Mouse (Mus musculus): ENCODE results near the gene AL607142.1. TPM values are rescaled to one million over a fixed set of nuclear protein-coding genes. Genes with fewer than 3 reads are reported as not detected.

The AL607142.1 gene
- total and polyA plus RNA-seq, 3 experiments = not detected

GRCm38 (mm10) chr4:120032320-120032983 is 32.3 kb upstream of the AL607142.1 start:
- no peak overlapping the region for H3K9ac ChIP-seq (ENCODE audit: control insufficient read depth, low read depth, low read length, poor library complexity, severe bottlenecking)

GRCm38 (mm10) chr4:120032984-120033355 is 31.8 kb upstream of the AL607142.1 start:
- Histone ChIP-seq H3K36me3 (ENCODE audit: control insufficient read depth in 1 of 2, insufficient read depth in 2 of 2, low read length in 2 of 2) (no peaks in the 10 kb centered on the region), H3K9me3 (replicated peaks; ENCODE audit: insufficient read depth, low read length) (no peaks in the 10 kb centered on the region), H3K4me1 (ENCODE audit: control insufficient read depth in 1 of 2, insufficient read depth in 2 of 2, low read length in 2 of 2) (no peaks in the 10 kb centered on the region), H3K27me3 (ENCODE audit: control insufficient read depth in 1 of 2, insufficient read depth in 2 of 2, low read length in 2 of 2) (no peaks in the 10 kb centered on the region; a peak in 1 of 4 replicates), H3K9ac (ENCODE audit: control insufficient read depth, low read depth, low read length, poor library complexity, severe bottlenecking) (no peak overlapping the region), H3K4me3 (ENCODE audit: control insufficient read depth in 1 of 2, insufficient read depth in 1 of 2, low read depth in 2 of 2, low read length in 2 of 2) (no peak overlapping the region), H3K79me2 (ENCODE audit: control insufficient read depth, insufficient read depth, low read length, poor library complexity) (no peaks in the 10 kb centered on the region), H3K27ac (ENCODE audit: control insufficient read depth, low read depth, low read length) (no peak overlapping the region)
- DNase-seq (ENCODE audit: low read depth, low spot score) = no peak
- no peak for TF ChIP-seq POLR2AphosphoS2 (IDR thresholded peaks at IDR 0.05; ENCODE audit: low read length)
- no peak for TF ChIP-seq CHD1 (IDR thresholded peaks at IDR 0.05; ENCODE audit: low read depth, low read length)
- TF ChIP-seq POLR2A (IDR thresholded peaks at IDR 0.05; ENCODE audit: control insufficient read depth in 1 of 2, insufficient read depth in 1 of 2, low read depth in 1 of 2, low read length in 2 of 2, poor library complexity in 1 of 2) = no peak
- no peak for TF ChIP-seq TAL1 (IDR thresholded peaks at IDR 0.05; ENCODE audit: low read length)
- no peak for TF ChIP-seq KAT2A (conservative IDR thresholded peaks at IDR 0.05; ENCODE audit: low read depth, low read length)
- TF ChIP-seq USF1 (IDR thresholded peaks at IDR 0.05; ENCODE audit: low read depth, low read length) = no peak
- TF ChIP-seq CTCF (IDR thresholded peaks at IDR 0.05 in 2 of 3, conservative IDR thresholded peaks at IDR 0.05 in 1 of 3; ENCODE audit: control insufficient read depth in 1 of 3, insufficient read depth in 1 of 3, low read depth in 2 of 3, low read length in 3 of 3, poor library complexity in 1 of 3, severe bottlenecking in 1 of 3) = no peak

More at GRCm38 (mm10) chr4:120032320-120032983, 32.3 kb upstream of the AL607142.1 start:
- H3K9me3 ChIP-seq (replicated peaks; ENCODE audit: insufficient read depth, low read length) = no peaks in the 10 kb centered on the region
- H3K27ac ChIP-seq (ENCODE audit: control insufficient read depth, low read depth, low read length) = no peak overlapping the region
- DNase-seq (ENCODE audit: low read depth, low spot score) = no peak
- no peak for TF ChIP-seq ETS1 (IDR thresholded peaks at IDR 0.05; ENCODE audit: low read depth, low read length)
- TF ChIP-seq CTCF (IDR thresholded peaks at IDR 0.05 in 2 of 3, conservative IDR thresholded peaks at IDR 0.05 in 1 of 3; ENCODE audit: control insufficient read depth in 1 of 3, insufficient read depth in 1 of 3, low read depth in 2 of 3, low read length in 3 of 3, poor library complexity in 1 of 3, severe bottlenecking in 1 of 3) = no peak
- no peak for TF ChIP-seq MYC (IDR thresholded peaks at IDR 0.05; ENCODE audit: low read depth, low read length)
- TF ChIP-seq MXI1 (IDR thresholded peaks at IDR 0.05; ENCODE audit: low read depth, low read length) = no peak
- no peak for TF ChIP-seq GABPA (IDR thresholded peaks at IDR 0.05; ENCODE audit: low read depth, low read length)
- TF ChIP-seq EP300 (IDR thresholded peaks at IDR 0.05; ENCODE audit: low read depth in 1 of 2, low read length in 2 of 2) = no peak
- no peak for TF ChIP-seq MAZ (IDR thresholded peaks at IDR 0.05; ENCODE audit: low read depth, low read length)
- no peak for TF ChIP-seq ZMIZ1 (IDR thresholded peaks at IDR 0.05; ENCODE audit: low read depth, low read length)
- no peak for TF ChIP-seq MAFK (IDR thresholded peaks at IDR 0.05; ENCODE audit: borderline replicate concordance, low read depth, low read length)
- no peak for TF ChIP-seq KAT2A (conservative IDR thresholded peaks at IDR 0.05; ENCODE audit: low read depth, low read length)
- no peak for TF ChIP-seq TAL1 (IDR thresholded peaks at IDR 0.05; ENCODE audit: low read length)
- no peak for TF ChIP-seq MAX (IDR thresholded peaks at IDR 0.05; ENCODE audit: low read length)
- TF ChIP-seq POLR2A (IDR thresholded peaks at IDR 0.05; ENCODE audit: control insufficient read depth in 1 of 2, insufficient read depth in 1 of 2, low read depth in 1 of 2, low read length in 2 of 2, poor library complexity in 1 of 2) = no peak
- no peak for TF ChIP-seq BHLHE40 (IDR thresholded peaks at IDR 0.05; ENCODE audit: borderline replicate concordance, low read depth, low read length)
- TF ChIP-seq RCOR1 (IDR thresholded peaks at IDR 0.05; ENCODE audit: low read depth, low read length) = no peak
- TF ChIP-seq MEF2A (IDR thresholded peaks at IDR 0.05; ENCODE audit: extremely low read depth, insufficient replicate concordance, low read depth, low read length, poor library complexity, severe bottlenecking) = no peak
- no peak for TF ChIP-seq USF2 (IDR thresholded peaks at IDR 0.05; ENCODE audit: borderline replicate concordance in 1 of 2, insufficient read depth in 1 of 2, low read depth in 1 of 2, low read length in 2 of 2)
- TF ChIP-seq USF1 (IDR thresholded peaks at IDR 0.05; ENCODE audit: low read depth, low read length) = no peak
- no peak for TF ChIP-seq CHD2 (IDR thresholded peaks at IDR 0.05; ENCODE audit: low read length)
- TF ChIP-seq RAD21 (IDR thresholded peaks at IDR 0.05; ENCODE audit: low read depth, low read length) = no peak
- no peaks in the 10 kb centered on the region for H3K4me1 ChIP-seq (ENCODE audit: control insufficient read depth in 1 of 2, insufficient read depth in 2 of 2, low read length in 2 of 2)
- H3K79me2 ChIP-seq (ENCODE audit: control insufficient read depth, insufficient read depth, low read length, poor library complexity) = no peaks in the 10 kb centered on the region
- H3K27me3 ChIP-seq (ENCODE audit: control insufficient read depth in 1 of 2, insufficient read depth in 2 of 2, low read length in 2 of 2) = no peaks in the 10 kb centered on the region; a peak in 1 of 4 replicates
- H3K4me3 ChIP-seq (ENCODE audit: control insufficient read depth in 1 of 2, insufficient read depth in 1 of 2, low read depth in 2 of 2, low read length in 2 of 2) = no peak overlapping the region
- H3K36me3 ChIP-seq (ENCODE audit: control insufficient read depth in 1 of 2, insufficient read depth in 2 of 2, low read length in 2 of 2) = no peaks in the 10 kb centered on the region

Data from MEL (cell line).